Mouse (Mus musculus) heart, adult 2 months (tissue): Measurements from ENCODE around the gene Gm14685.
"Not testable (repeated sequence)": the region's sequence is repeated elsewhere in the genome, so short reads cannot be mapped to it uniquely, and the experiment has no call there.

Experiments
- CTCF ChIP-seq: fragments of 200-600 bp; IDR thresholded peaks from 2 replicates; pipeline ENCODE4 v1.8.1; 2022; ENCODE audit warnings: antibody characterized with exemption, mild to moderate bottlenecking, moderate library complexity
- EP300 ChIP-seq: fragments of 200-500 bp; IDR thresholded peaks from 2 replicates; pipeline ENCODE4 v1.6.1; 2011; ENCODE audit warnings: low read depth, low read length, control low read depth; ENCODE audit not compliant: insufficient read depth
- POLR2A ChIP-seq: fragments of 200-500 bp; IDR thresholded peaks from 2 replicates; pipeline ENCODE4 v1.6.1; 2011; ENCODE audit warnings: mild to moderate bottlenecking, low read depth, low read length, control low read depth; ENCODE audit not compliant: insufficient read depth

GRCm38 (mm10) chrX:73082267-73083055 is 34.4 kb upstream of the Gm14685 start, which contains the start of gene Xlr4a:
- not testable (repeated sequence) for TF ChIP-seq EP300, CTCF, POLR2A
